Mouse (Mus musculus) hindbrain, embryonic 16.5 days (tissue): Measurements from ENCODE around the gene St6galnac6. TPM values are rescaled to one million over a fixed set of nuclear protein-coding genes. Genes with fewer than 3 reads are reported as not detected.
A peak's percentile ranks its signal among the peaks of the same experiment; 100 is the strongest.

ENCODE experiments used
- ATAC-seq: fragments of 200-750 bp; cut with Nextera tagmentation; 2 replicates; pipeline ENCODE4 v1.8.0; 2017; ENCODE audit warnings: moderate TSS enrichment, moderate library complexity
- H3K27ac ChIP-seq: fragments of 300-500 bp; sonication (generic); 2 replicates; pipeline ENCODE4 v1.5.1; 2014; ENCODE audit warnings: low read depth, mild to moderate bottlenecking, control low read depth, low read length, moderate library complexity
- H3K27me3 ChIP-seq: fragments of 300-500 bp; sonication (generic); replicated peaks from 2 replicates; pipeline ENCODE4 v1.6.1; 2014; ENCODE audit warnings: low read length; ENCODE audit not compliant: control insufficient read depth, insufficient read depth
- H3K36me3 ChIP-seq: fragments of 300-500 bp; sonication (generic); 2 replicates; pipeline ENCODE4 v1.6.1; 2014; ENCODE audit warnings: mild to moderate bottlenecking, low read length, moderate library complexity, mixed read lengths; ENCODE audit not compliant: control insufficient read depth, insufficient read depth
- H3K4me1 ChIP-seq: fragments of 300-500 bp; sonication (generic); 2 replicates; pipeline ENCODE4 v1.6.1; 2014; ENCODE audit warnings: low read depth, low read length; ENCODE audit not compliant: control insufficient read depth, insufficient read depth
- H3K4me2 ChIP-seq: fragments of 300-500 bp; sonication (generic); 2 replicates; pipeline ENCODE4 v1.6.1; 2014; ENCODE audit warnings: mild to moderate bottlenecking, low read length, control low read depth, moderate library complexity
- H3K4me3 ChIP-seq: fragments of 300-500 bp; sonication (generic); 2 replicates; pipeline ENCODE4 v1.5.1; 2014; ENCODE audit warnings: mild to moderate bottlenecking, low read length, control low read depth, moderate library complexity
- H3K9ac ChIP-seq: fragments of 300-500 bp; sonication (generic); 2 replicates; pipeline ENCODE4 v1.6.1; 2014; ENCODE audit warnings: low read depth, mild to moderate bottlenecking, control low read depth, low read length, moderate library complexity
- H3K9me3 ChIP-seq: fragments of 300-500 bp; sonication (generic); 2 replicates; pipeline ENCODE4 v1.6.1; 2014; ENCODE audit warnings: mild to moderate bottlenecking, low read length, moderate library complexity; ENCODE audit not compliant: control insufficient read depth
- WGBS: fragments of 180-500 bp; shearing (Covaris S2); extraction: QIAGEN DNeasy Blood & Tissue Kit; methylation state at CpG from one replicate; pipeline ENCODE4 v1.1.7; 2014; 5-methylcytosine and 5-hydroxymethylcytosine counted together
- polyA plus RNA-seq: library from polyadenylated mRNA; unstranded; fragments of >200 nt; fragmentation: Nextera tagmentation; extraction: Ambion mirVana; gene quantifications from 2 replicates; pipeline ENCODE4 v1.2.1, GENCODE M21; 2015

St6galnac6 gene
- polyA plus RNA-seq, 1 experiment from 2014 or later: 35.4 TPM

DNA sequence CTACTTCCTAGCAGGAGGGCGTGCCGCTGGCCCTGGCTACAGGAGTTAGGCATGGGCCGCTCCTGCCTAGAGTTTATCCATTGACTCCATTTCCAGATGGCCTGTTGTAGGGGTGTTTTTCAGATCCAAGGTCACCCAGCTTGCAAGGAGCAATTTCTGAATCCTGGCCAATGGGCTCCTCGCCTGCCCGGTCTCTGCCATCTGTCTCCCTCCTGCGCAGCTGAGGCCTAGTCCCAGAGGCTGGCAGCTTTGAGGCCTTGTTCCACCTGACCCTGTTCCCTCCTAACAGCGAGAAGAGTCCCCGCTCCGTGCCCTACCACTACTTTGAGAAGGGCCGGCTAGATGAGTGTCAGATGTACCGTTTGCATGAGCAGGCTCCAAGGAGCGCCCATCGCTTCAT lies 2.8 kb upstream of the St6galnac6 start:
- 71% methylated on average over 13 of the region's 13 CpGs for WGBS
- Histone ChIP-seq H3K27ac (peak overlapping the region; percentile 60), H3K36me3 (peaks cover 5% of the 10 kb centered on the region; the same call in 1 of the 2 replicates), H3K9me3 (no peaks in the 10 kb centered on the region), H3K27me3 (no peaks in the 10 kb centered on the region), H3K4me3 (no peak overlapping the region), H3K9ac (no peak overlapping the region), H3K4me2 (no peak overlapping the region), H3K4me1 (no peaks in the 10 kb centered on the region)
- ATAC-seq: peak; percentile 32; the same call in 1 of the 2 replicates

DNA sequence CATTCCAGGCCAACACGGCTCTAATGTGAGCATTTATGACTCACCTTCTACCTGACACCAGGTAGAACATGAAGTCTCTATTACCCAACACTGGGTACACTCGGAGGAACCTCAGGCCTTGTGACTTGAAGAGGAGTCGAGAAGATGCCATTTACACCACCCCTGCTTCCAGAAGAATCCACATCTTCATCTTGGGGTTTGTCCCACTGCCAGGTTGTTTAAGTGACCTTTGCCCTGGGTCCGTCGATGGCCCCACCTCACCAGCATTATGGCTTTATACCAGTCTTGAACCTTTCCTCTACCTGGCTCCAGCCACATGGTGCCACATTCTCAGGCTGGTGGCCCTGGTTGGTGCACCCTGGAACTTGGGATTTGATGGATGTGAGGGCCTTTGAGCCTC lies 2.3 kb upstream of the St6galnac6 start:
- H3K4me2 ChIP-seq: no peak overlapping the region
- H3K4me3 ChIP-seq: no peak overlapping the region
- H3K4me1 ChIP-seq: no peaks in the 10 kb centered on the region
- peak overlapping the region; percentile 60 for H3K27ac ChIP-seq
- 85% methylated on average over 5 of the region's 5 CpGs for WGBS
- ATAC-seq: no peak
- no peaks in the 10 kb centered on the region for H3K9me3 ChIP-seq
- H3K36me3 ChIP-seq: peaks cover 5% of the 10 kb centered on the region; the same call in 1 of the 2 replicates
- no peaks in the 10 kb centered on the region for H3K27me3 ChIP-seq
- no peak overlapping the region for H3K9ac ChIP-seq

DNA sequence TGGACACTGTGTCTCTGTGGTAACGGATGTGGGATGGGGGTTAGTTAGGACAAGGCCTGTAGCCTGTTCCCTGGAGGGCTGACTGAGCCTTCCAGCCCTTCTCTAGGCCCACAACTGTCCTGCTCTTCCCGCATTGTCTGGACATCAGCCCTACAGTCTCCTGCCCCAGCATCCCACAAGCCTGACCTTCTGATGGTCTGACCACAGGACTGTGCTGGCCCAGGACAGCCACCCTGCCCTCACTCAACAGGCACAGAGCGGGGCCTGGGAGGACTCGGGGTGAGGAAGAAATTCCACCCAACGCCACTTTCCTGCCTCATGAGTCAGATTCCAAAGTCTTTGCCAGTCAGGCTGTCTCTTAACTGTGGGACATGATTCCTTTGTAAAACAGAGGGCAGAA lies 1.8 kb upstream of the St6galnac6 start:
- WGBS: 86% methylated on average over 5 of the region's 5 CpGs
- Histone ChIP-seq H3K9ac (no peak overlapping the region), H3K27me3 (no peaks in the 10 kb centered on the region), H3K27ac (no peak overlapping the region), H3K4me2 (no peak overlapping the region), H3K9me3 (no peaks in the 10 kb centered on the region), H3K36me3 (peaks cover 5% of the 10 kb centered on the region; the same call in 1 of the 2 replicates), H3K4me1 (no peaks in the 10 kb centered on the region), H3K4me3 (no peak overlapping the region)
- ATAC-seq: no peak

DNA sequence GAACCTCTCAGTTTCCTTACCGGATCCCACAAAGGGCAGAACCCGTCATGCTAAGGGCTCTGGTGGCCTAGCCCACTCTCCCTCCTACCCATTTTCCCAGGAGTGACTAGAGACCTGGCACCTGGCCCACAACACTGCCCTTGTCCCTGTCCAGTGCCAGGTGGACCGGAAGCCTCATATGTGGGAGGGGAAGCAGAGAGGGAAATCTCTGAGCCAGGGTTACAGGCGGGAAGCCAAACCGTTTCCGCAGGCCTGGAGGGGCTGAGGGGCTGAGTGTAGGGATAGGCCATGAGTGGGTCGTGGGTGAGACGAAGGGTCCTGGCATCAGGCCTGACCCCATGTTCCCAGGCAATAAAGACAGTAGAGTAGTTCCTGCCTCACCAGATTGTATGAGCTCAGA lies 1.0 kb upstream of the St6galnac6 start:
- no peaks in the 10 kb centered on the region for H3K4me1 ChIP-seq

DNA sequence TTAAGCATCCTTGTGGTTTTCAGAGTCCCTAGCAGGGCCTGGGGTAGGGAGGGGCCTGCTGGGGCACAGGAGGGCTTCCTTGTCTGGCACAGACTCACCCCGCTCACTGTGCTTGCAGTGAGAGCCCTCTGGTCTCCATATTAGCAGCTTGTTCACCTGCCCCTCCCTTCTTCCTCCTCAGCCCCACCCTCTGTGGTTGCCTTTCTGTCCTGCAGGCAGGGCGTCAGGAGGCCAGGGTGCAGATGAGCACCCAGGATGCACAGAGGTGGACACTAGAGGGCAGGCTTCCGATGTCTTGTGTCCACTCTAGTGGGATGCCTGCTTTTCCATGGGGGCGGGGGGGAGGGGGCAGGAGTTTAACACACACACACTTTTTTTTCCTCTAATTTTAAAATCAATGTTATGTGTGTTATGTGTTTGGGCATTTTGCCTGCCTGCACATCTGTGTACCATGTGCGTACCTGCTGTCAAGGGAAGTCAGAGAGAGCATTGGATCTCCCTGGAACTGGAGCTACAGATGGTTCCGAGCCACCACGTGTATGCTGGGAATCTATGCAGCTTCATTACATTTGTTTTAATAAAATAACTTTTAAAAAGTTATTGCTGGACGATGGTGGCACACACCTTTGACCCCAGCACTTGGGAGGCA lies 2.0 kb downstream of the St6galnac6 start:
- Histone ChIP-seq H3K27ac (no peak overlapping the region), H3K27me3 (no peaks in the 10 kb centered on the region), H3K4me3 (no peak overlapping the region), H3K9me3 (no peaks in the 10 kb centered on the region), H3K4me1 (no peaks in the 10 kb centered on the region), H3K36me3 (no peaks in the 10 kb centered on the region), H3K4me2 (no peak overlapping the region), H3K9ac (no peak overlapping the region)
- 34% methylated on average over 8 of the region's 8 CpGs for WGBS
- peak; percentile 31; the same call in 1 of the 2 replicates for ATAC-seq

More for the DNA sequence above, 1.0 kb upstream of the St6galnac6 start:
- Histone ChIP-seq H3K27me3 (no peaks in the 10 kb centered on the region), H3K27ac (no peak overlapping the region), H3K36me3 (peaks cover 5% of the 10 kb centered on the region; the same call in 1 of the 2 replicates), H3K9me3 (no peaks in the 10 kb centered on the region), H3K4me3 (no peak overlapping the region), H3K4me2 (no peak overlapping the region), H3K9ac (no peak overlapping the region)
- 87% methylated on average over 8 of the region's 8 CpGs for WGBS
- ATAC-seq: no peak

DNA sequence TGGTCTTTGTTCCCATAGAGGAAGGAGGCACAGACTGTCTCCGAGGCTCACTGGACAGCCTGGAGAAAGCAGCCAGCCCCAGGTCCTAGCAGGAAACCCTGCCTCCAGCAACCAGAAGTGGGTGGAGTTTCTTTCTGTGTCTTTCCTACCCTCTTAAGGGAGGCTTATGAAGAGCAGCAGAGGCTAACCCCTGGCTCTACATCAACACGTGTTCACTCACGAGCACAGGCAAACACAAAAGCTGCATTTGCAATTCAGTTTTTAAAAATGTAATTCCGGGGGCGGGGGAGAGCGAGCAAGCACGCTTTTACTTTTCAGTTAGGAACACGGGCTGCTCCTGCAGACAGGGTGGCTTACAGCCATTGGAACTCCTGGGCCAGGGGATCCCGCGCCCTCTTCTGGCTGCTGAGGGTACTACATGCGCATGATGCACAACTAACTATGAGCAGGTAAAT lies 3.1 kb downstream of the St6galnac6 start:
- no peak overlapping the region for H3K27ac ChIP-seq
- peaks cover 4% of the 10 kb centered on the region; the same call in 1 of the 2 replicates for H3K4me1 ChIP-seq
- peak overlapping the region; percentile 48 for H3K4me2 ChIP-seq
- 0 out of 2 replicates have a peak overlapping the region, but pooled peaks have one; percentile 7 for H3K9ac ChIP-seq
- peak overlapping the region; percentile 27 for H3K4me3 ChIP-seq
- no peak for ATAC-seq
- H3K36me3 ChIP-seq: no peaks in the 10 kb centered on the region
- WGBS: 1% methylated on average over 11 of the region's 11 CpGs
- H3K9me3 ChIP-seq: no peaks in the 10 kb centered on the region
- H3K27me3 ChIP-seq: no peaks in the 10 kb centered on the region

DNA sequence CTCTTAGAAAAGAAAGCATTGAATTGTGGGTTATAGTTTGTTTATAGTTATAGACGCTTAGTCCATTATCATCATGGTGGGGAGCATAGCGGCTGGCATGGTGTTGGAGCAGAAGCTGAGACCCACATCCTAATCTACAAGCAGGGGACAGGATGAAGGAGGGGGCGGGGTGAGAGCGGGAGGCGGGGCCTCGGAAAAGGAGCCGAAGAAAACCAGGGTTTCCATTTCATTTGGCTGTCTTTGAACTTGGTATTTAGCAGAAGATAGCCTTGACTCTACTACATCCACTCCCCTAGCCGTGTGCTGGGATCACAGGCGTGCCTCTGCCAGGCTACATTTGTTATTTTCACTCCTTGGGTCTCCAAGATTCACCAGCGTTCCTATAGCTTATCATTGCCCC lies 5.1 kb downstream of the St6galnac6 start:
- 51% methylated on average over 10 of the region's 10 CpGs for WGBS

DNA sequence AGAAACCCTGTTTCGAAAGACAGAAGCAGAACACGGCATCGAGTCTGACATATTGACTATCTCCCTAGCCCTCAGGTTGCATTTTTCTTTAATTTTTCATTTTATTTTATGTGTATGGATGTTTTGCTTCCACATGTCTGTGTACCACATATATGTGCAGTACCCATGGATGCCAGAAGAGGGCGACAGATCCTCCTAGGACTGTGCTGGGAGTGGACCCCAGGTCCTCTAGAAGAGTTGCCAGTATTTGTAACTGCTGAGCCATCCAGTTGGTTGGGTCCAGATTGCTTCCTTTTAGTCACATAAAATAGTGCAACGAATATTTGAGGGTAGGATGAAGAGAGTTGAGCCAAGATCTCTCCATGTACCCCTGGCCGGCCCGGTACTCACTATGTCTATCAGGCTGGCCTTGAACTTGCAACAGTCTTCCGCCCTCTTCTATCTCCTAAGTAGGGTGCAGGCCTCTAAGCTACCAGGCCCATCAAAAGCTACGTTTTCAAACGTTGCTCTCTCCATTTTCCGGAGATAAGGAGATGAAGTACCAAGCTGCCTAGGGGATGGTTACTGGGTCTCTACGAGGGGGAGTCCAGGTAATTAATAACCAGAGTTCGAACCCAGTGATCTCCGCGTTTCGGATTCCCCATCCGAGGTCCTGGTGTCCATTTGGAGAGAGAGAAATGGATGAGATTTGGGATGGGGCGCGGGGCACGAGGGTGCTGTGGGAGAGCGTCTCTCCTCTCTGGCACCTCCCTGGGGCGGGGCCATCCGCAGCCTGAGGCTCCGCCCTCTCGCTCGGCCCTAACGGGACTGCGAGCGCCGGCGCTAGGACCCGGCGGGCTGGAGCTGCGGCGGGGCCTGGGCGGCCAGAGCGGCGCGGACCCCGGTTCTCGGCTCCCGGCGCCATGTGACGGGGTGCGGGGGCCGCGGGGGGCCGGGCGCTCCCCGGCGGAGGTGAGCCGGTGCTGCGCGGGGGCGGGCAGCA lies 6.9 kb downstream of the St6galnac6 start:
- Histone ChIP-seq H3K4me2 (peak overlapping the region; percentile 86), H3K27ac (peak overlapping the region; percentile 51), H3K9ac (peak overlapping the region; percentile 88), H3K4me3 (peak overlapping the region; percentile 84), H3K4me1 (peaks cover 16% of the 10 kb centered on the region), H3K9me3 (no peaks in the 10 kb centered on the region), H3K27me3 (no peaks in the 10 kb centered on the region), H3K36me3 (no peaks in the 10 kb centered on the region)
- peak; percentile 86 for ATAC-seq
- 19% methylated on average over 29 of the region's 55 CpGs for WGBS

More for the DNA sequence above, 5.1 kb downstream of the St6galnac6 start:
- Histone ChIP-seq H3K4me3 (no peak overlapping the region), H3K9ac (no peak overlapping the region), H3K4me2 (no peak overlapping the region), H3K27ac (no peak overlapping the region), H3K4me1 (peaks cover 16% of the 10 kb centered on the region), H3K9me3 (no peaks in the 10 kb centered on the region), H3K36me3 (no peaks in the 10 kb centered on the region), H3K27me3 (no peaks in the 10 kb centered on the region)
- ATAC-seq: no peak
